Mouse (Mus musculus): ENCODE results near the gene Ube2v1.
A peak's percentile ranks its signal among the peaks of the same experiment; 100 is the strongest.

- TF ChIP-seq CTCF (conservative IDR thresholded peaks at IDR 0.05; ENCODE audit: low read length) (0 out of 2 replicates have a peak, but pooled peaks have one; percentile 7), POU5F1 (IDR thresholded peaks at IDR 0.05; ENCODE audit: borderline replicate concordance, low read length) (no peak), NANOG (IDR thresholded peaks at IDR 0.05; ENCODE audit: borderline replicate concordance, low read length) (no peak)
Observed at GRCm38 (mm10) chr2:167611287-167611686, 20.6 kb downstream of the Ube2v1 start.

Measured in E14TG2a.4 (cell line).